Mouse (Mus musculus) brain, embryonic 14.5 days (tissue): ENCODE data around the gene Arap1.

ENCODE experiments used
- CTCF ChIP-seq: fragments of 200-500 bp; IDR thresholded peaks from 2 replicates; pipeline ENCODE4 v1.5.1; 2012; ENCODE audit warnings: inconsistent platforms, mild to moderate bottlenecking, moderate library complexity, borderline replicate concordance; ENCODE audit not compliant: insufficient read depth, insufficient read length; ENCODE audit errors: extremely low read depth
- POLR2A ChIP-seq: fragments of 200-500 bp; IDR thresholded peaks from 2 replicates; pipeline ENCODE4 v1.6.1; 2012; ENCODE audit warnings: mild to moderate bottlenecking, inconsistent platforms, borderline replicate concordance; ENCODE audit not compliant: poor library complexity, insufficient read depth, insufficient read length, severe bottlenecking; ENCODE audit errors: extremely low read depth

GRCm38 (mm10) chr7:101313033-101313432 is 34.8 kb upstream of the Arap1 start:
- TF ChIP-seq POLR2A (no peak), CTCF (no peak)
